Mouse (Mus musculus) spleen, adult 2 months (tissue): ENCODE data around the gene Ces1g. TPM values are rescaled to one million over a fixed set of nuclear protein-coding genes. Genes with fewer than 3 reads are reported as not detected.

Experiments used
- DNase-seq, 2 experiments: peaks; one replicate each; pipeline versions ENCODE4 v3.0.0 to v3.0.0-alpha.2; 2012 to 2021; ENCODE audit warnings: low spot score in 2 of 2, low read depth in 1 of 2
- H3K27ac ChIP-seq: fragments of 200-500 bp; 2 replicates; pipeline ENCODE4 v1.5.1; 2012; ENCODE audit warnings: low read length, inconsistent platforms; ENCODE audit not compliant: insufficient read depth
- H3K27me3 ChIP-seq: fragments of 200-500 bp; 2 replicates; pipeline ENCODE4 v1.6.1; 2012; ENCODE audit warnings: mild to moderate bottlenecking, moderate library complexity, low read length, inconsistent platforms; ENCODE audit not compliant: control insufficient read depth, insufficient read depth
- H3K36me3 ChIP-seq: fragments of 200-500 bp; 2 replicates; pipeline ENCODE4 v1.6.1; 2012; ENCODE audit warnings: mild to moderate bottlenecking, low read length, inconsistent platforms; ENCODE audit not compliant: control insufficient read depth, insufficient read depth
- H3K4me1 ChIP-seq: fragments of 200-500 bp; 2 replicates; pipeline ENCODE4 v1.6.1; 2011; ENCODE audit warnings: inconsistent platforms; ENCODE audit not compliant: control insufficient read depth, insufficient read depth, insufficient read length
- H3K4me3 ChIP-seq: fragments of 200-500 bp; 2 replicates; pipeline ENCODE4 v1.5.1; 2011; ENCODE audit warnings: mild to moderate bottlenecking, inconsistent platforms; ENCODE audit not compliant: insufficient read depth, insufficient read length; ENCODE audit errors: extremely low read depth
- CTCF ChIP-seq: fragments of 200-500 bp; IDR thresholded peaks from 2 replicates; pipeline ENCODE4 v1.5.1; 2011; ENCODE audit warnings: mild to moderate bottlenecking, inconsistent platforms; ENCODE audit not compliant: insufficient read depth, insufficient read length, insufficient replicate concordance; ENCODE audit errors: extremely low read depth
- POLR2A ChIP-seq: fragments of 200-500 bp; IDR thresholded peaks from 2 replicates; pipeline ENCODE4 v1.6.1; 2011; ENCODE audit warnings: low read depth, low read length, inconsistent platforms
- WGBS: fragments of 180-500 bp; shearing (Covaris S2); methylation state at CpG from one replicate; pipeline ENCODE4 v1.1.7; 2018; 5-methylcytosine and 5-hydroxymethylcytosine counted together
- polyA plus RNA-seq: library from polyadenylated mRNA; depleted of rRNA; stranded (reverse); fragments of >200 nt; gene quantifications from 2 replicates; pipeline ENCODE4 v1.2.3, GENCODE M21; 2012; rRNA removed

Ces1g gene
- not detected in 2 replicates for polyA plus RNA-seq

DNA sequence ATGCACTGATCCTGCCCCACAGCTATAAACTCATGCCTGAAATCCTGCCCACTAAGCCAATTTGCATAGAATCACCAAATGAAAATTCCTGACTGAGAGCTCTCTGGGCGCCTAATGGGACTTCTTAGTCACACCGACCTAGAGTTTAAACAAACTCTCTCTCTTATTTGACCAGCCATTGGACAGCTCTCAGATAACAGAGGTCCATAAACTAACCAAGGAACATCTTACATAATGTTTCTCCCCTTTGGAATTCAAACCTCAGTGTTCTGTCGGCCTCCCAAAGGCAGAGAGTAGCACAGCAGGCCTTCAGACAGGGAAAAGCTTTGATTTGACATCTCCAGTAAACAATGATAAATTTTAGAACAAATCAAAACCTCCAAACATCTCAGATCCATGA is at the start of gene Ces1g:
Ces1g (minus strand) TSS at position 102 of the 400 bp plus-strand sequence.
- Histone ChIP-seq H3K4me1 (no peaks in the 10 kb centered on the region), H3K4me3 (no peak within 1 kb of the TSS), H3K36me3 (no peaks in the 10 kb centered on the region), H3K27ac (no peak within 1 kb of the TSS), H3K27me3 (no peaks in the 10 kb centered on the region)
- no peak for TF ChIP-seq POLR2A
- no peak for TF ChIP-seq CTCF
- no peak for DNase-seq
- WGBS: 56% methylated on average over 3 of the region's 3 CpGs

DNA sequence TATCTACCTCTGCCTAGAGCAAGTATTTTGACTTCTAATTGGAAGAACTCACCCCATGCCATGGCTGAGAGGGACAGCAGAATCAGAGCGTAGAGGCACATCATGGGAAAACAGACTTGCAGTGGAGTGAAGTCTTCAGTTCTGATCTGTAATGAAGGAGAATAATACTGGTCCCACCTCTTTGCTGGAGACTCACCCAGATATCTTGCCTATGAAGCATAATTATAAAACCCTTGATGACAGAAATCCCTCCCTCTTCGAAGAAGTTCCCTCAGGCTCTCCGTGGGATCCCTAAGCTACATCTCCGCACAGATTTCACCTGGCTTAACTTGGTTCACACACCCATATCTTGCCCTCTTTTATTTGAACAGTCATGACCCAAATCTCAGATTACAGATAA is 42.5 kb upstream of the Ces1g start, which contains the start of gene Ces1h:
Ces1h (minus strand) TSS at position 101 of the 400 bp plus-strand sequence.
- TF ChIP-seq CTCF: no peak
- TF ChIP-seq POLR2A: no peak
- Histone ChIP-seq H3K4me3 (no peak within 1 kb of the TSS), H3K4me1 (no peaks in the 10 kb centered on the region), H3K36me3 (no peaks in the 10 kb centered on the region), H3K27ac (no peak within 1 kb of the TSS), H3K27me3 (no peaks in the 10 kb centered on the region)
- no peak for DNase-seq
- 87% methylated on average over 4 of the region's 4 CpGs for WGBS

DNA sequence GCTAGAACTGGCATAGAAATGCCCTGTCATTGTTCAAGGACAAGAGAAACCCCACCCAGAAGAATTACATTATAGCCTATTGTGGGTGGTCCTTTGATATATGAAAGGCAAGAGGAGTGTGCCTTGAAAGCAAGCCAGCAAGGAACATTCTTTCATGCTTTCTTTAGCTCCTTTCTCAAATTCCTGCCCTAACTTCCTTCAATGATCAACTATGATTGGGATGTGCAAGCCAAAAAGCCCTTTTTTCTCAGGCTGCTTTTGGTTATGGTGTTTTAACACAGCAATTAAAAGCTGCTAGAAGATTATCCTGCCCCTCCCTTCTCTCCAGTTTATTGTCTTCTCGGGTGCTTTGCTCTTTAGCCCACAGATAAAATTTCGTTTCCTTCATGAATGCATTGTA is 32.4 kb upstream of the Ces1g start:
- no peak for DNase-seq
- TF ChIP-seq POLR2A (no peak), CTCF (no peak)
- Histone ChIP-seq H3K27ac (no peak overlapping the region), H3K36me3 (no peaks in the 10 kb centered on the region), H3K4me3 (no peak overlapping the region), H3K4me1 (no peaks in the 10 kb centered on the region), H3K27me3 (no peaks in the 10 kb centered on the region)
- 28% methylated on average over 2 of the region's 2 CpGs for WGBS

DNA sequence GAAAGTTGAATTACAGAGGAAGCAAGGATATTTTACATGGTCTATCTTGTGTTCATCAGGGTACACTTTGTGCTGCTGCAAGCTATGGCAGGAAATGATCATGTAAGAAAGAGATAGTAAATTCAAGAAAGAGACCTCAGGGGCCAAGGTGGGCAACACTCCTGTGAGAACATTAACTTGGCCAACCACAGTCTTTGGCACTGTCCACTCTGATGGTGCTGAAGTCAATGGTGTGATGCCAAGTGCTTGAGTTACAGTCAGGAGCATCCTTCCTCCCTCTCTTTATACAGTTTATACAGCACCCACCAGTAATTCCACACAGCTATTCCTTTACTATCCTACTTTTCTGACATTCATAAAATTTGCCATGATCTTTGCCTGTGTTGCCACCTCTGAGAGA is 23.0 kb upstream of the Ces1g start:
- Histone ChIP-seq H3K4me1 (no peaks in the 10 kb centered on the region), H3K36me3 (no peaks in the 10 kb centered on the region), H3K4me3 (no peak overlapping the region), H3K27ac (no peak overlapping the region), H3K27me3 (no peaks in the 10 kb centered on the region)
- no peak for DNase-seq
- no peak for TF ChIP-seq CTCF
- TF ChIP-seq POLR2A: no peak

DNA sequence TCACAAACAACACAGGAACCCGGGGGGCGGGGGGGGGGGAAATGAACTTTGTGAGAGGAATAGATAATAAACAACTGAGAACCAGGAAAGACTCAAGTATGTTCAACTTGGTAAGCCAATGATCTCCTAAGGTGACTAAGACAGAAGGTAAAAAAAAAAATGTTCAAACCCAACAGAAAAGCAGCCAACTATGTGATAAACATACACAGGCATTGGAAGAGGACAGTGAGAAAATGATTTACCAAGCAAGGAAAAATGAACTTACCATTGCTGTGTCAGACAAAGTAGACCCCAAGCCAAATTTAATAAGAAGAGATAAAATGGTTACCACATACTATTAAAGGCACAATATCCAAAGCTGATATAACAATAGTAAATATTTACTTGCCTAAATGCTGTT is 2.4 kb upstream of the Ces1g start:
- TF ChIP-seq POLR2A (no peak), CTCF (no peak)
- Histone ChIP-seq H3K36me3 (no peaks in the 10 kb centered on the region), H3K4me3 (no peak overlapping the region), H3K27ac (no peak overlapping the region), H3K27me3 (no peaks in the 10 kb centered on the region), H3K4me1 (no peaks in the 10 kb centered on the region)
- WGBS: 86% methylated on average over 2 of the region's 2 CpGs
- no peak for DNase-seq

DNA sequence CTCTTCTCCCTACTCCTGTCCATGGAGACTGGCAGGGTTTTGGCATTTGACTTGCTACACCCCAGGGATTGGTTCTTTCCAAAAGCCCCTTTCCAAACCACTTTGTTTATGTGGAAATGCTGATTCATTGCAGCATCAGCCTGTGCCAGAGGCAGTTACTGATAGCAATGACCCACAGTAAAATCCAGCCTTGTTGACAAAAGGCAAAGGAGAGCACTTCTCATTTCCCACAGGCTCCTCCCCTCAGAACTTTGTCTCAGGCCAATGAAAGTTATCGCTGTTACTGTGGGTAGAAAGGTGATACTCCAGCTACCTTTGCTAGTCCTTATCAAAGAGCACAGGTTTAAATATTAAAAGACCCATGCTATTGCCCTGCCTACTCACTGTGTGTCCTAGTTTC is 4.4 kb downstream of the Ces1g start:
- H3K27ac ChIP-seq: no peak overlapping the region
- 69% methylated on average over 1 of the region's 1 CpGs for WGBS
- no peak for DNase-seq

DNA sequence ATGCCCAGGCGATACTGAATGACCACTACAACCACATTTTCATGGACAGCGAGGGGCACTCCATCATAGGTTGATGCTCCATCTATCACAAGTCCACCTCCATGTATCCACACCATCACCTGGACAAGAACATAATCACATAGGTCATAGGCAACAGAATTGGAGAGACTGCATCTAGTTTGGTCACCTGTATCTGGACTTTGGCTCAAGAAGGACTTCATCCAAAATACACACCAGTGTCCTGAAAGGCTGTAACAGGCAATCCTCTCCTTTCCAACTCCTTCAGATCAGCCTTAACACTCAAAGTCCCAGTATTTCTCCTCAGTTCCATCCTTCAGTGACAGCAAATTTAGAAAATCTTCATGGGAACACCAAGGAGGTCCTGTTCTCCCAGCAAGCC is 6.0 kb downstream of the Ces1g start:
- H3K4me1 ChIP-seq: no peaks in the 10 kb centered on the region

More for the DNA sequence above, 4.4 kb downstream of the Ces1g start:
- H3K4me3 ChIP-seq: no peak overlapping the region
- no peak for TF ChIP-seq CTCF
- no peak for TF ChIP-seq POLR2A
- no peaks in the 10 kb centered on the region for H3K36me3 ChIP-seq
- H3K27me3 ChIP-seq: no peaks in the 10 kb centered on the region
- no peaks in the 10 kb centered on the region for H3K4me1 ChIP-seq

More for the DNA sequence above, 6.0 kb downstream of the Ces1g start:
- DNase-seq: no peak
- WGBS: 89% methylated on average over 2 of the region's 2 CpGs
- no peaks in the 10 kb centered on the region for H3K36me3 ChIP-seq
- H3K4me3 ChIP-seq: no peak overlapping the region
- no peak for TF ChIP-seq CTCF
- TF ChIP-seq POLR2A: no peak
- H3K27me3 ChIP-seq: no peaks in the 10 kb centered on the region
- no peak overlapping the region for H3K27ac ChIP-seq
